Mouse (Mus musculus) kidney, adult 2 months (tissue): ENCODE measurements at regions not wholly inside any gene's neighbourhood (a gene's known extent, or its start where the extent isn't known, plus 50 kb on each side); places are given as distances from the start of the nearest gene placed in this dataset.

ENCODE experiments used
- CTCF ChIP-seq: fragments of 200-500 bp; conservative IDR thresholded peaks from 2 replicates; pipeline ENCODE4 v1.5.1; 2011; ENCODE audit warnings: low read depth, mild to moderate bottlenecking, control low read depth, low read length, moderate library complexity, mixed read lengths; ENCODE audit not compliant: insufficient read depth, insufficient read length
- POLR2A ChIP-seq: fragments of 200-500 bp; IDR thresholded peaks from one replicate; pipeline ENCODE4 v1.6.1; 2011; ENCODE audit warnings: low read depth, low read length, control low read depth

DNA sequence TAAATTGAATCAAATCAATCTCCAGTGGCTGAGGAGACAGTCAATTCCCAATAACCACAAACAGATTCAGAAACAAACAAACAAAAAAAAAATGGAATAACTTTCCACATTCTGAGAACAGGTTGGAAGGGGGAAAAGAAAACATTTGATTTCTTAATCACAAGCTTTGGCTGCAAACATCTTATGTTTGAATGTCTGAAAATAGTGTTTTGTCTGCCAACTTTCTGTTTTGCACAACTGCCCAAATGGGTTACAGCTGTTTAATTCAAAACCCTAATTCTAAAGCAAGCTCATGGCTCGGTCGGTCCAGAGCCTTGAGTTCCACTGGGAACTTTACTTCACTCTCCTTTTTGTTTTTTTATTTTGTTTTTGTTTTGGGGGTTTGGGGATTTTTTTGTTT is 291.4 kb upstream of the Pcsk5 start:
- TF ChIP-seq CTCF (no peak), POLR2A (no peak)
